Mouse (Mus musculus) left cerebral cortex, postnatal 25 days (tissue): ENCODE data around the gene 4930404H24Rik. TPM values are rescaled to one million over a fixed set of nuclear protein-coding genes. Genes with fewer than 3 reads are reported as not detected.

Source experiments
- DNase-seq, 2 experiments: peaks; one replicate each; pipeline ENCODE4 v3.0.0; 2022; ENCODE audit warnings: low spot score in 2 of 2, mixed read lengths in 1 of 2
- intact Hi-C: fragments of 180-260 bp; cut with DNase I; formaldehyde crosslinking; loops from one replicate; pipeline ENCODE4 v1.15.1; 2025
- total RNA-seq, 2 experiments: library from RNA; stranded (reverse); gene quantifications; 2 replicates each; pipeline ENCODE4 v1.2.3; 2021

The 4930404H24Rik gene
- total RNA-seq, 2 experiments from 2014 or later: not detected

- intact Hi-C loops: loop anchor here (5.0 kb wide), 1 partner anchor 88 kb away; no protein-coding TSS in a partner anchor
- peak in 1 of 2 experiments; percentile 73 for DNase-seq
These were observed 6.6 kb downstream of the 4930404H24Rik start for GRCm38 (mm10) chr2:153499154-153499553.

- DNase-seq: no peak
- intact Hi-C loops: no loop called here
These were observed 13.8 kb downstream of the 4930404H24Rik start for GRCm38 (mm10) chr2:153506385-153506784.

- intact Hi-C loops: loop anchor here (2.0 kb wide), 1 partner anchor 19 kb away; no protein-coding TSS in a partner anchor
These were observed 15.4 kb downstream of the 4930404H24Rik start for GRCm38 (mm10) chr2:153507969-153508368.

GRCm38 (mm10) chr2:153508405-153508804 lies 15.8 kb downstream of the 4930404H24Rik start:
- intact Hi-C loops: loop anchor here (2.0 kb wide), 1 partner anchor 18 kb away; no protein-coding TSS in a partner anchor
- no peak for DNase-seq

More at GRCm38 (mm10) chr2:153507969-153508368, 15.4 kb downstream of the 4930404H24Rik start:
- DNase-seq: no peak

GRCm38 (mm10) chr2:153509211-153510029 lies 16.8 kb downstream of the 4930404H24Rik start:
- intact Hi-C loops: loop anchor here (2.0 kb wide), 1 partner anchor 17 kb away; no protein-coding TSS in a partner anchor
- peak in 1 of 2 experiments; percentile 74 for DNase-seq

- DNase-seq: no peak
- intact Hi-C loops: no loop called here
These were observed 17.5 kb downstream of the 4930404H24Rik start for GRCm38 (mm10) chr2:153510136-153510535.

GRCm38 (mm10) chr2:153511562-153511961 lies 19.0 kb downstream of the 4930404H24Rik start:
- no peak for DNase-seq
- intact Hi-C loops: no loop called here

- DNase-seq: no peak
- intact Hi-C loops: no loop called here
These were observed 20.1 kb downstream of the 4930404H24Rik start for GRCm38 (mm10) chr2:153512416-153513323.

- DNase-seq: peak in 1 of 2 experiments; percentile 68
- intact Hi-C loops: no loop called here
These were observed 21.4 kb downstream of the 4930404H24Rik start for GRCm38 (mm10) chr2:153513983-153514382.

- DNase-seq: no peak
- intact Hi-C loops: no loop called here
These were observed 22.1 kb downstream of the 4930404H24Rik start for GRCm38 (mm10) chr2:153514497-153515380.

- no peak for DNase-seq
- intact Hi-C loops: no loop called here
These were observed 23.0 kb downstream of the 4930404H24Rik start for GRCm38 (mm10) chr2:153515582-153515981.

GRCm38 (mm10) chr2:153516961-153517360 lies 24.4 kb downstream of the 4930404H24Rik start:
- no peak for DNase-seq

GRCm38 (mm10) chr2:153520057-153520456 lies 27.5 kb downstream of the 4930404H24Rik start:
- peak in 1 of 2 experiments; percentile 42 for DNase-seq
- intact Hi-C loops: no loop called here

More at GRCm38 (mm10) chr2:153516961-153517360, 24.4 kb downstream of the 4930404H24Rik start:
- intact Hi-C loops: no loop called here

GRCm38 (mm10) chr2:153522270-153522669 lies 29.7 kb downstream of the 4930404H24Rik start:
- intact Hi-C loops: no loop called here
- no peak for DNase-seq

GRCm38 (mm10) chr2:153523143-153523542 lies 30.6 kb downstream of the 4930404H24Rik start:
- no peak for DNase-seq
- intact Hi-C loops: no loop called here

- intact Hi-C loops: no loop called here
- DNase-seq: no peak
These were observed 31.1 kb downstream of the 4930404H24Rik start for GRCm38 (mm10) chr2:153523656-153524055.

- DNase-seq: no peak
- intact Hi-C loops: no loop called here
These were observed 32.1 kb downstream of the 4930404H24Rik start for GRCm38 (mm10) chr2:153524727-153525126.

GRCm38 (mm10) chr2:153525906-153526311 lies 33.3 kb downstream of the 4930404H24Rik start:
- intact Hi-C loops: loop anchor here (2.0 kb wide), 1 partner anchor 17 kb away; no protein-coding TSS in a partner anchor
- DNase-seq: no peak
